Mouse (Mus musculus) forebrain, embryonic 16.5 days (tissue): ENCODE measurements around the gene Zbtb18. TPM values are rescaled to one million over a fixed set of nuclear protein-coding genes. Genes with fewer than 3 reads are reported as not detected.

Source experiments
- ATAC-seq: fragments of 200-750 bp; cut with Nextera tagmentation; 2 replicates; pipeline ENCODE4 v1.8.0; 2017; ENCODE audit warnings: mild to moderate bottlenecking, moderate library complexity
- H3K27ac ChIP-seq: fragments of 300-500 bp; sonication (generic); 2 replicates; pipeline ENCODE4 v1.5.1; 2014; ENCODE audit warnings: low read length, control low read depth
- H3K27me3 ChIP-seq: fragments of 300-500 bp; sonication (generic); replicated peaks from 2 replicates; pipeline ENCODE4 v1.6.1; 2014; ENCODE audit warnings: low read length; ENCODE audit not compliant: control insufficient read depth, insufficient read depth
- H3K36me3 ChIP-seq: fragments of 300-500 bp; sonication (generic); 2 replicates; pipeline ENCODE4 v1.6.1; 2014; ENCODE audit not compliant: control insufficient read depth, insufficient read depth
- H3K4me1 ChIP-seq: fragments of 300-500 bp; sonication (generic); replicated peaks from 2 replicates; pipeline ENCODE4 v1.6.1; 2014; ENCODE audit warnings: low read length; ENCODE audit not compliant: control insufficient read depth, insufficient read depth
- H3K4me2 ChIP-seq: fragments of 300-500 bp; sonication (generic); 2 replicates; pipeline ENCODE4 v1.6.1; 2014; ENCODE audit warnings: mild to moderate bottlenecking, low read length, control low read depth
- H3K4me3 ChIP-seq: fragments of 300-500 bp; sonication (generic); replicated peaks from 2 replicates; pipeline ENCODE4 v1.5.1; 2014; ENCODE audit warnings: mild to moderate bottlenecking, low read length, control low read depth
- H3K9ac ChIP-seq: fragments of 300-500 bp; sonication (generic); replicated peaks from 2 replicates; pipeline ENCODE4 v1.6.1; 2014; ENCODE audit warnings: low read depth, low read length, control low read depth
- H3K9me3 ChIP-seq: fragments of 300-500 bp; sonication (generic); 2 replicates; pipeline ENCODE4 v1.6.1; 2016; ENCODE audit warnings: low read length; ENCODE audit not compliant: control insufficient read depth
- WGBS: fragments of 180-500 bp; shearing (Covaris S2); extraction: QIAGEN DNeasy Blood & Tissue Kit; methylation state at CpG from one replicate; pipeline ENCODE4 v1.1.7; 2014; 5-methylcytosine and 5-hydroxymethylcytosine counted together
- polyA plus RNA-seq: library from polyadenylated mRNA; unstranded; fragments of >200 nt; fragmentation: Nextera tagmentation; extraction: Ambion mirVana; gene quantifications from 2 replicates; pipeline ENCODE4 v1.2.1, GENCODE M21; 2015

The Zbtb18 gene
- polyA plus RNA-seq, 1 experiment from 2014 or later: 111 TPM

- H3K36me3 ChIP-seq: no peaks in the 10 kb centered on the region
- no peak for ATAC-seq
- H3K4me3 ChIP-seq: no peak overlapping the region
- H3K9me3 ChIP-seq: no peaks in the 10 kb centered on the region
- 74% methylated on average over 8 of the region's 8 CpGs for WGBS
- H3K4me1 ChIP-seq: 0 out of 2 replicates have a peak, but pooled peaks cover 8% of the 10 kb centered on the region
- H3K27ac ChIP-seq: no peak overlapping the region
- no peaks in the 10 kb centered on the region for H3K27me3 ChIP-seq
- no peak overlapping the region for H3K9ac ChIP-seq
- no peak overlapping the region for H3K4me2 ChIP-seq
Measured at GRCm38 (mm10) chr1:177467150-177467549, 25.0 kb downstream of the Zbtb18 start.

- 0 out of 2 replicates have a peak, but pooled peaks cover 6% of the 10 kb centered on the region for H3K4me1 ChIP-seq
- H3K27me3 ChIP-seq: no peaks in the 10 kb centered on the region
- WGBS: 56% methylated on average over 5 of the region's 5 CpGs
- no peaks in the 10 kb centered on the region for H3K36me3 ChIP-seq
- no peak overlapping the region for H3K27ac ChIP-seq
- H3K4me2 ChIP-seq: no peak overlapping the region
- 0 out of 2 replicates have a peak, but pooled peaks have one; percentile 37 for ATAC-seq
- H3K4me3 ChIP-seq: no peak overlapping the region
- H3K9me3 ChIP-seq: no peaks in the 10 kb centered on the region
- H3K9ac ChIP-seq: no peak overlapping the region
Measured at GRCm38 (mm10) chr1:177468436-177468835, 26.3 kb downstream of the Zbtb18 start.

- H3K27ac ChIP-seq: no peak overlapping the region
- H3K4me3 ChIP-seq: no peak overlapping the region
- no peak overlapping the region for H3K4me2 ChIP-seq
- no peak for ATAC-seq
- H3K9ac ChIP-seq: no peak overlapping the region
- 81% methylated on average over 4 of the region's 4 CpGs for WGBS
- 0 out of 2 replicates have a peak, but pooled peaks cover 6% of the 10 kb centered on the region for H3K4me1 ChIP-seq
- H3K27me3 ChIP-seq: no peaks in the 10 kb centered on the region
- H3K36me3 ChIP-seq: no peaks in the 10 kb centered on the region
- no peaks in the 10 kb centered on the region for H3K9me3 ChIP-seq
Measured at GRCm38 (mm10) chr1:177470091-177470490, 27.9 kb downstream of the Zbtb18 start.

GRCm38 (mm10) chr1:177470951-177471350 lies 28.8 kb downstream of the Zbtb18 start:
- H3K4me1 ChIP-seq: 0 out of 2 replicates have a peak, but pooled peaks cover 6% of the 10 kb centered on the region
- no peak for ATAC-seq
- 58% methylated on average over 2 of the region's 2 CpGs for WGBS
- no peaks in the 10 kb centered on the region for H3K36me3 ChIP-seq
- no peaks in the 10 kb centered on the region for H3K27me3 ChIP-seq
- H3K4me3 ChIP-seq: no peak overlapping the region
- no peak overlapping the region for H3K27ac ChIP-seq
- no peak overlapping the region for H3K9ac ChIP-seq
- H3K4me2 ChIP-seq: no peak overlapping the region
- no peaks in the 10 kb centered on the region for H3K9me3 ChIP-seq

GRCm38 (mm10) chr1:177475542-177476197 lies 33.5 kb downstream of the Zbtb18 start:
- no peaks in the 10 kb centered on the region for H3K36me3 ChIP-seq
- no peak overlapping the region for H3K4me2 ChIP-seq
- no peak overlapping the region for H3K4me3 ChIP-seq
- peaks cover 9% of the 10 kb centered on the region for H3K4me1 ChIP-seq
- H3K9me3 ChIP-seq: no peaks in the 10 kb centered on the region
- H3K27me3 ChIP-seq: no peaks in the 10 kb centered on the region
- H3K9ac ChIP-seq: no peak overlapping the region
- no peak for ATAC-seq
- no peak overlapping the region for H3K27ac ChIP-seq
- 79% methylated on average over 13 of the region's 13 CpGs for WGBS

- no peaks in the 10 kb centered on the region for H3K36me3 ChIP-seq
- H3K4me2 ChIP-seq: no peak overlapping the region
- no peaks in the 10 kb centered on the region for H3K9me3 ChIP-seq
- WGBS: 81% methylated on average over 2 of the region's 2 CpGs
- H3K4me1 ChIP-seq: peaks cover 9% of the 10 kb centered on the region
- no peak overlapping the region for H3K4me3 ChIP-seq
- no peak for ATAC-seq
- H3K9ac ChIP-seq: no peak overlapping the region; the same call in 1 of the 2 replicates
- H3K27me3 ChIP-seq: no peaks in the 10 kb centered on the region
- H3K27ac ChIP-seq: peak overlapping the region; percentile 70
Measured at GRCm38 (mm10) chr1:177478578-177478977, 36.4 kb downstream of the Zbtb18 start.

- H3K4me1 ChIP-seq: peaks cover 12% of the 10 kb centered on the region
- ATAC-seq: peak; percentile 91
- no peak overlapping the region; the same call in 1 of the 2 replicates for H3K9ac ChIP-seq
- no peaks in the 10 kb centered on the region for H3K9me3 ChIP-seq
- no peak overlapping the region for H3K4me2 ChIP-seq
- 29% methylated on average over 10 of the region's 10 CpGs for WGBS
- H3K36me3 ChIP-seq: no peaks in the 10 kb centered on the region
- no peaks in the 10 kb centered on the region for H3K27me3 ChIP-seq
- H3K4me3 ChIP-seq: no peak overlapping the region
- H3K27ac ChIP-seq: peak overlapping the region; percentile 70
Measured at GRCm38 (mm10) chr1:177479356-177480004, 37.3 kb downstream of the Zbtb18 start.

- Histone ChIP-seq H3K27ac (no peak overlapping the region), H3K4me2 (no peak overlapping the region), H3K27me3 (no peaks in the 10 kb centered on the region), H3K9ac (no peak overlapping the region), H3K9me3 (no peaks in the 10 kb centered on the region), H3K36me3 (no peaks in the 10 kb centered on the region), H3K4me3 (no peak overlapping the region), H3K4me1 (peaks cover 20% of the 10 kb centered on the region)
- no peak for ATAC-seq
- 98% methylated on average over 2 of the region's 2 CpGs for WGBS
Measured at GRCm38 (mm10) chr1:177483612-177484011, 41.5 kb downstream of the Zbtb18 start.

GRCm38 (mm10) chr1:177484280-177484679 lies 42.1 kb downstream of the Zbtb18 start:
- no peak overlapping the region for H3K4me2 ChIP-seq
- H3K4me1 ChIP-seq: peaks cover 16% of the 10 kb centered on the region
- H3K27ac ChIP-seq: no peak overlapping the region
- no peak overlapping the region for H3K4me3 ChIP-seq
- 17% methylated on average over 7 of the region's 7 CpGs for WGBS
- H3K27me3 ChIP-seq: no peaks in the 10 kb centered on the region
- peak overlapping the region; percentile 28; the same call in 1 of the 2 replicates for H3K9ac ChIP-seq
- no peaks in the 10 kb centered on the region for H3K9me3 ChIP-seq
- no peaks in the 10 kb centered on the region for H3K36me3 ChIP-seq
- no peak; the same call in 1 of the 2 replicates for ATAC-seq
